Mouse (Mus musculus) mammary gland, adult 2 months (tissue): ENCODE data around the gene 4930572O03Rik. TPM values are rescaled to one million over a fixed set of nuclear protein-coding genes. Genes with fewer than 3 reads are reported as not detected.

Experiments used
- polyA plus RNA-seq: library from polyadenylated mRNA; depleted of rRNA; stranded (reverse); fragments of >200 nt; gene quantifications from 2 replicates; pipeline ENCODE4 v1.2.3, GENCODE M21; 2012; ENCODE audit warnings: low replicate concordance; rRNA removed

4930572O03Rik gene
- polyA plus RNA-seq, result not detected in 2 replicates

DNA sequence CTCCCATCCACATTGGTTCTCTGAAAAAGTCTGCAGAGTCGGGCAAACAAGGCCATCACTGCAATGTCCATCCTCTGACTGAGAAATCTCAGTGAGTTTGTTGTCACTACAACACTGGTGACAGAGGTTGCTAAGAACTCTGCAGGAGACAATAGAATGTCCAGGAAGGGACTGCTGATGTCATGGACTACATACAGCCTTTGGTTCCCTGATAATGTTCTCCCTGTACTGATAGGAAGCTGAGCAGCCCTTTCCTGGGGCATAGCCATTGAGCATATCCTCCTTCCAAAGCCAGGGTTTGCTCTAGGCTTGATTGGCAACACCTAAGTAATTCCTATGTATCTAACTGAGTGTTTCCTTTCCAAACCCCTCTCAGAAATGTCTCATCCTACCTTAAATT, at the start of gene 4930572O03Rik:
TSS of gene 4930572O03Rik (minus strand) at position 101 of the 400 bp plus-strand sequence.

DNA sequence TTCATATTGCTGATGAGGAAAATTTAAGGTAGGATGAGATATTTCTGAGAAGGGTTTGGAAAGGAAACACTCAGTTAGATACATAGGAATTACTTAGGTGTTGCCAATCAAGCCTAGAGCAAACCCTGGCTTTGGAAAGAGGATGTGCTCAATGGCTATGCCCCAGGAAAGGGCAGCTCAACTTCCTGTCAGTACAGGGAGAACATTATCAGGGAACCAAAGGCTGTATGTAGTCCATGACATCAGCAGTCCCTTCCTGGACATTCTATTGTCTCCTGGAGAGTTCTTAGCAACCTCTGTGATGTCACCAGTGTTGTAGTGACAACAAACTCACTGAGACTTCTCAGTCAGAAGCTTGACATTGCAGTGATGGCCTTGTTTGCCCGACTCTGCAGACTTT, 38.1 kb downstream of the 4930572O03Rik start, which contains the start of gene Speer4d:
TSS of gene Speer4d (plus strand) at position 301 of the 400 bp plus-strand sequence.

Other genes starting within 250 kb of the 4930572O03Rik start
- 0.11 and 0.16 TPM in 2 replicates for gene Gm21149, start 180.5 kb downstream of the 4930572O03Rik start, polyA plus RNA-seq
- gene Gm21190, start 127.8 kb downstream of the 4930572O03Rik start, polyA plus RNA-seq, result 0.13 and 0.40 TPM in 2 replicates
- gene Gm21083, start 79.7 kb downstream of the 4930572O03Rik start, polyA plus RNA-seq, result 0.19 TPM in 1 of 2 replicates, not detected in the other
- gene Speer4d, start 38.0 kb downstream of the 4930572O03Rik start, polyA plus RNA-seq, result 0.10 and 0.17 TPM in 2 replicates
- gene Speer4c, start 57.2 kb upstream of the 4930572O03Rik start, polyA plus RNA-seq, result not detected in 2 replicates